Mouse (Mus musculus) cortical plate, adult 2 months (tissue): ENCODE measurements at regions not wholly inside any gene's neighbourhood (a gene's known extent, or its start where the extent isn't known, plus 50 kb on each side); places are given as distances from the start of the nearest gene placed in this dataset.

Experiments
- H3K27ac ChIP-seq: fragments of 200-500 bp; 2 replicates; pipeline ENCODE4 v1.5.1; 2012; ENCODE audit warnings: low read length, control low read depth, inconsistent platforms; ENCODE audit not compliant: insufficient read depth
- H3K4me1 ChIP-seq: fragments of 200-500 bp; 2 replicates; pipeline ENCODE4 v1.6.1; 2011; ENCODE audit warnings: low read length; ENCODE audit not compliant: control insufficient read depth, insufficient read depth
- H3K4me3 ChIP-seq: fragments of 200-500 bp; 2 replicates; pipeline ENCODE4 v1.5.1; 2011; ENCODE audit warnings: mild to moderate bottlenecking, low read length, control low read depth; ENCODE audit not compliant: insufficient read depth
- CTCF ChIP-seq: fragments of 200-500 bp; IDR thresholded peaks from 2 replicates; pipeline ENCODE4 v1.5.1; 2011; ENCODE audit warnings: mild to moderate bottlenecking, control low read depth, low read length; ENCODE audit not compliant: insufficient read depth; ENCODE audit errors: extremely low read depth
- POLR2A ChIP-seq: fragments of 200-500 bp; IDR thresholded peaks from 2 replicates; pipeline ENCODE4 v1.6.1; 2011; ENCODE audit warnings: mild to moderate bottlenecking, low read length, control low read depth; ENCODE audit not compliant: insufficient read depth; ENCODE audit errors: extremely low read depth

DNA sequence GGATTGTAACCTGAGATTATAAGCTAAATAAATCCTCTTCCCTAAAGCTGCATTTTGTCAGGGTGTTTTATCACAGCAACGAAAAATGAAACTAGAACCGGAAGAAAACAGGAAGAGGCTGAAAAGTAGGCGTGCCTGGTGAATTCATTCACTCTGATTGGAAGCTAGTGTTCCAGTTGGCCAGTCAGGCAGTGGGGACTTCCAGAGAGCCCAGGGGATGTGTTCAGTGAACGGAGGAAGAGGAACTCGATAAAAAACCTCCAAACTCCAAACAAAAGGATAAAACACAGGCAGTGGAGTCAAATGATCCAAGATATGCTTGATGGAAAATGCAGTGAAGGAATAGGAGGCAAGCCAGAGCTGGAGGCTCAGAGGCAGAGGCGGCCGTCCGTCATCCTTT is 305.5 kb upstream of the Kazn start:
- Histone ChIP-seq H3K4me3 (no peak overlapping the region), H3K27ac (no peak overlapping the region), H3K4me1 (no peaks in the 10 kb centered on the region)
- TF ChIP-seq POLR2A, result no peak

DNA sequence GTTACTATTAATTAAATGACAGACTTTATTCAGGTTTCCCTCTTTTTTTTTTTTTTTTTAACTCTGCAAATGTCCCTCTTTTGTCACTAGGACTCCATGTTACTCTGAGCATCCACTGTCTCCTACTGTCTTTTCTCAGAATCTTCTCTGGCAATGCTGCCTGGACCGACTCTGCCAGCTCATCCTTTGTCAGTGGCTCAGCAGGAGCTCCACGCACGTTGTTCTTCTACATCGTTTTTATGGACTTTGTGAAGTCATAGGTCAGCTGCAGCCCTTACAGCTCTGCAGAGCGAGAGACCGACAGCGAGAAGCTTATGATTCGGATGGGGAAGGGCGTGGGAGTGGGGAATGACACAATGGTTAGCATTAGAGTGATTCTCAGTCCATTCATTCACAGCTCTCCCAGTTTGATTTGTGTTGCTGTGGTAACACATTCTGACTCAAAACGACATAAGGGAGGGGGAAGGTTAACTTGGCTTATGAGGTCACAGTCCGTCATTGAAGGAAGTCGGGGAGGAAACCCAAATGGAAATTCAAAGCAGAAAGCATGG is 300.1 kb upstream of the Kazn start:
- no peak overlapping the region for H3K27ac ChIP-seq
- TF ChIP-seq CTCF, result no peak
- TF ChIP-seq POLR2A, result no peak
- H3K4me1 ChIP-seq, result peaks cover 2% of the 10 kb centered on the region; the same call in 1 of the 2 replicates
- no peak overlapping the region for H3K4me3 ChIP-seq

DNA sequence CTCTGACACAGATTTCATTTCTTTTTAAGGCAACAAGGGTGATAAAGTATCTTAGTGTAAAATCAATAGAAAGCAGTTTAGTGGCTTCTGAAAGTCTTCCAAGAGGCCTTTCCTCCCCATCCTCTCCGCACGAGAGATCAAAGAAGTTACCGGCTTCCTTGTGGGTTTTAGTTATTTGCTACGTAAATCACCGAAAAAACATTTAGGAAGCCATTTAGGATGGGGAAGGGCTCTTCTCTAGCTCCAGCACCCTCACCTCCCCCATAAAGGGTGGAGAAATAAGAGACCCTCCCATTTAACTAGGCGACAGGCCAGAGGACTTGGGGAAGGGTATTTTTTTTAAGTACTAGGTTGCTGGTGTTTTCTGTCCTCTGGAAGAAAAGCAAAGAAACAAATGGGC is 287.9 kb upstream of the Kazn start:
- no peaks in the 10 kb centered on the region for H3K4me1 ChIP-seq
- TF ChIP-seq CTCF (no peak), POLR2A (no peak)
- no peak overlapping the region for H3K27ac ChIP-seq
- no peak overlapping the region for H3K4me3 ChIP-seq

DNA sequence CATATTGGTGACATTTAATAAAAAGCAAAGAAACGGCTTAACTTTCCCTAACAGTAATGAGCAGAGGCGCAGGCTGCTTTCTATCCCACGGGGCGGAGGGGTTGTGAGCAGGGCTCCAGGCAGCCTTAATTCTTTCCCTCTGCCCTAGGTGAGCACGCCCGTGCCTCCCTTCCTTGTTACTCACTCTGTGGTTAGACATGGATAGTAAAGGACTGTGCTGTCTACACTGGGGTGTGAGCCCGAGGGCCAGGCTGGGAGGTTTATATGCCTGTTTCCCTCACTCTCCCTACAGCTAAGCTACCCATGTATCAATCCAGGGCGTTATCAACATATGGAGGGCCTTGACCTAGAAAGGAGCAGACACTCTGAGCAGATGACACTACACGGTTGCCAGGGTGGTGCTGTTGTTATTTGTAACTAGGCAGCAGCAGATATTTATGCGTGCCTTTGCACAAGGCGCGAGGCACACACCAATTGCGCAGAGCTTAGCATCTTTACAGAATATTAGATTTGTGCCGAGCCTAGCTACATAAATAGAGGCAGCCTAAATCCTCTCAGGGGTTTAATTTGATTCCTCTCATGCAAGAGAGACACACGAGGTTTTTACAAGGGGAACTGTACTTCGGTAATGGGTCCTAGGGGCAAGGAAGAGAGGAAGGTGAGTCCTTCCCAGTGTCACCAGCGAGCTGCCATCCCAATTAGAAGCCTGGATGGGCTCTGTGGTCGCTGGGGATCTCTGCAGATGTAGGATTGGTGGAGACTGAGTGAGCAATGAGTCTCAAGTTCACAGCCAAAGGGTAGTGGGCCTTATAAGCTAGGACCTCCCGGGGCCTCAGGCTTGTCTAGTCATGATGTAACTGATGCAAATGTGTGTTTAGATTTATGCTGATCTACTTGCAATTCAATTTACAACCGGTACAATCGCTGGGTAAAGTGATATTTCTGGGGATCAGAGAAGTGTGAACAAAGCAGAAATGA is 278.6 kb upstream of the Kazn start:
- TF ChIP-seq CTCF (no peak), POLR2A (no peak)
- H3K4me1 ChIP-seq, result no peaks in the 10 kb centered on the region; the same call in 1 of the 2 replicates
- no peak overlapping the region for H3K4me3 ChIP-seq
- H3K27ac ChIP-seq, result no peak overlapping the region

DNA sequence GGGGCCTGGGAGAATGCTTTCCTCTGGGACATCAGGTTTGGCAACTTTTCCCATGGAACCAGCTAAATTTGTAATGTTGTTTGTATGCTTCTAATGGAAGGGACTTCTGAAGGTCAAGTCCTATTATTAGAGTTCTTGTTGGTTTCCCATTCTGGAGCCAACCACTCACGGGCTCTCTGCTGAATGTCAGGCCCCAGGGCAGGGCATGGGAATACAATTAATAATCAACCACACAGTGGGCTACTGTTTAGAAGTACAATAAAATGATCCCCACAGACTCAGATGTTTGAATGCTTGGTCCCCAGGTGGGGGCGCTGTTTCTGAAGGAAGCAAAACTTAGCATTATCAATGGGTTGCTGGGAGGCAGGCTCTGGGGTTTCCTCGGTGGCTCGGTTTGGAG is 275.6 kb upstream of the Kazn start:
- Histone ChIP-seq H3K4me3 (no peak overlapping the region), H3K27ac (no peak overlapping the region), H3K4me1 (no peaks in the 10 kb centered on the region; the same call in 1 of the 2 replicates)
- TF ChIP-seq CTCF, result no peak
- no peak for TF ChIP-seq POLR2A

DNA sequence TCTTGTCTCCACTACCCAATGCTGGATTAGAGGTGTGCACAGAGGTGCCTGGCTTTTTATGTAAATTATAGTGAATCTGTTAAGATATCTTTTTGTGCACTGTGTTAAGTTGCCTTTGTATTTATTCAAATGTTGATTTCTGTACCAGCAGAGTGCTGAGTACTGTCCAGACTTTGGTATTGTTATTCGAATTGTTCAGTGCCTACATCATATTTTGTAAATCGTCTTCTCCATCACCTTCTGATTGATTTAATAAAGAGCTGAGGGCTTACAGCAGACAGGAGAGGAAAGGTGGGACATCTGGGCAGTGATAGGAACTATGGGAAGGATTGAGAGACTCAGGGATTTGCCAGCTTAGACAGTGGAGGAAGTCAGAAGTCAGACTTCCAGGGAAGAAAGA is 270.2 kb upstream of the Kazn start:
- H3K4me3 ChIP-seq, result no peak overlapping the region
- TF ChIP-seq POLR2A (no peak), CTCF (no peak)
- no peaks in the 10 kb centered on the region for H3K4me1 ChIP-seq
- H3K27ac ChIP-seq, result no peak overlapping the region

DNA sequence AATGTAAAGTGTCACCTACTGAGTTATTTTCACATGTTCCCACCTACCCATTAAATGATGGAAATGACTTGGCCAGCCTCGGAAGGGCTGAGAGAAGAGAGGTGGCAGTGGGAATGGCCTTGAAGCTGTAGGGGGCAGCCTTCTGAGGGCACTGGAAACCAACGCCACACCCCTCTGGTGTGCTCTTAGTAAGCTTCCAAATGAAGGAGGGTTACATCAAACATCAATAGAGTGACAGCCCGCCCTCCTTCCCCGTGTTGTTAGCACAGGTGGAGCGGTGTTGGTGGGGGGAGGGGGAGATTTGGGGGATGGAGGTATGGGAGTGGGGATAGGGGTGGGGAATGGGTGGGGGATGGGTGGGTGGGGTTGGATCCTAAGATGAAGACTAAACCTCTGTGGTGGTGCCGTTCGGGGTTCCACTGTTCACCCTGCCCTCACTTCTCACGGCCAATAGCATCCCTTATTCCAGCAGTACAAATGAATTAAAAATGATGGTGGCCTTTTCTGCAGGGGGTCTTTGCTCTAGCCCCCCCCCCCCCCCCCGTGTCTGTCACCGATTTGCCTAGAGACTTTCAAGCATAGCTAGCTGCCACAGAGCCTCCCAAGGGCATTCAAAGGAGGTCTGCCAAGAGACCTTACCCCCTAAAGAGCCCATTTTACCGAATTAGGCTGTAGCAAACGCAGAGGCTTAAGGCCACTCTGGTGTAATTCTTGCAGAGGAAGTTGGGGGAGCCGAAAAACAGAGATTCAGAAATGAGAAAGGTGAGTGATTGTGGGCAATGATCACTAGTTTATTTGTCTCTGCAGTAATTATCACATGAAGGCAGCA is 267.4 kb upstream of the Kazn start:
- TF ChIP-seq CTCF, result no peak
- no peak for TF ChIP-seq POLR2A
- no peak overlapping the region for H3K27ac ChIP-seq

DNA sequence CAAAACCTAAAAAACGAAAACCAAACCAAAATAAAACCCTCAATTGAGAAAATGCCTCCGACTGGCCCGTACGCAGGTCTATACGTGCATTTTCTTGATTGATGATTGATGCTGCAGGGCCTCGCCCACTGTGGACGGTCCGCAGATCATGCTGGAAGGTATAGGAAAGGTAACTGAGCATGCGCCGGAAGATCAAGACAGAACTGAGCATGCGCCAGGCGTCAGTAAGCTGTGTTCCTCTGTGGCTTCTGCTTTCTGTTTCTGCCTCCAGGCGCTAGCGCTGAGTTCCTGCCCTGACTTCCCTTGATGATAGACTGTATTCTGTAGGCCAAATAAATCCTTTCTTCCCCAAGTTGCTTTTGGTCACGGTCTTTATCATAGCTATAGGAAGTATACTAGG is 264.6 kb upstream of the Kazn start:
- H3K27ac ChIP-seq, result no peak overlapping the region
- no peak for TF ChIP-seq CTCF
- no peak for TF ChIP-seq POLR2A
- no peak overlapping the region for H3K4me3 ChIP-seq
- no peaks in the 10 kb centered on the region for H3K4me1 ChIP-seq

More for the DNA sequence above, 267.4 kb upstream of the Kazn start:
- Histone ChIP-seq H3K4me3 (no peak overlapping the region), H3K4me1 (no peaks in the 10 kb centered on the region)

DNA sequence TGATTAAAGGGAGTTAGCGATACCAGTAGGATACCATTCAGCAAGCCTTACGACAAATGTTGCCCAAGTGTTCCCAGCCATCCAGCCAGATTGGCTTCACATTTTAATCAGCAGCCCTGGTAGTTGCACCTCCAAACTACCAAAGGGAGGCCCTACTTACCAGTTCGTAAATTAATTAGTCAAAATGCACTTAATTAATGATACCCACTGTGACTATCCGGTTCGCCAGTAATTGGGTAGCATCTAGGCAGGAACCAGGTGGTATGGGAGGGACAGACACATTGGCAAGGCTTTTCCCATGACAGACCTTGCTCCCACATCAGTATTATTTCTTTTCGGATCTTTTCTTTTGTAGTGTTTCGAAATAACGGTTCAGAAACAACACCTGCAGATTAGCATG is 262.0 kb upstream of the Kazn start:
- TF ChIP-seq CTCF, result no peak
- TF ChIP-seq POLR2A, result no peak
- H3K4me3 ChIP-seq, result no peak overlapping the region
- H3K4me1 ChIP-seq, result no peaks in the 10 kb centered on the region
- no peak overlapping the region for H3K27ac ChIP-seq
